Mouse (Mus musculus): ENCODE results near the gene Cd2.

Gene Cd2

DNA sequence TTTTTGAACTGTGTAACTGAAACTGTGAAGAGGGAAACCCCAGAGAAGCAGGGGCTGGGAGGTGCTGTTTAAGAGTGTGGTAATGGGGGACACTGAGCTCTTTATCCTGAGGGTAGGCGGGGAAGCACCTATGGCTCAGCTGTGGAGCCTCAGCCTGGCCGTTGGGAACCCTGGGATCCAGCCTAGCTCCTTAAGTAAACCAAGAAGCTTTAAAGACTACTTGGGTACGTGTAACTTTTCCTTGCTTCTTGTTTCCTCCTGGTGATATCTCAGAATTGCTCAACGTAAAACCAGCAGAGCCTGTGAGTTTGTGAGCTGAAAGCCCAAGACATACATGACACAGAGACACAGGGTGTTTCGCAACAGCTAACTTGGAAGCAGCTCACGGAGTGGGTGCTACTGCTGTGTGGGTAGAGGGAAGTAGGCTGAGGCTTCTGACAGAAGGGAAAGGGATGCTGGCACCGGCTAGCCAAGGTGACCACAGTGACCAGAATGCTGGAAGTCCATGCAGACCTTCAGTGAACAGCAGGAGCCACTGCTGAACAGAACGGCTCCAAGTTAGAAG lies 5.9 kb upstream of the Cd2 start:
- no peak for DNase-seq (ENCODE audit: low spot score)

DNA sequence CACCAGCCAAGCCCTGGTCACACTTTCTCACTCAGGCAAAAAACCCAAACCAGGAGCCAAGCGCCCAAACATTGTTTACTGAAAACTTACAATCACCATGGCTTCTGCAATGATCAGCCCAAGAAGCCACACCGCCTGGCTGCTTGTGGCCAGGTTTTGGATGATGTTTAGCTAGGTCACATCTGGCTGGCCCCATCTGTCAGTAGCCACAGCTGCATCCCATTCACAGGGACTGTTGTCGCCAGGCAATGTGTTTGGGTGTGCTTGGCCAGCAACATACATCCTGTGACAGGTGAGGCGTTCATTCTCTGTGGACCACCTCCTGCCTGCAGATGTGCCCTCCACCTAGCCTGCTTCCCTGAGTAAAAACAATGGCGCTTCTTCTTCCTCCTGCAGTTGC lies 4.9 kb upstream of the Cd2 start:
- no peak for DNase-seq (ENCODE audit: low spot score)

DNA sequence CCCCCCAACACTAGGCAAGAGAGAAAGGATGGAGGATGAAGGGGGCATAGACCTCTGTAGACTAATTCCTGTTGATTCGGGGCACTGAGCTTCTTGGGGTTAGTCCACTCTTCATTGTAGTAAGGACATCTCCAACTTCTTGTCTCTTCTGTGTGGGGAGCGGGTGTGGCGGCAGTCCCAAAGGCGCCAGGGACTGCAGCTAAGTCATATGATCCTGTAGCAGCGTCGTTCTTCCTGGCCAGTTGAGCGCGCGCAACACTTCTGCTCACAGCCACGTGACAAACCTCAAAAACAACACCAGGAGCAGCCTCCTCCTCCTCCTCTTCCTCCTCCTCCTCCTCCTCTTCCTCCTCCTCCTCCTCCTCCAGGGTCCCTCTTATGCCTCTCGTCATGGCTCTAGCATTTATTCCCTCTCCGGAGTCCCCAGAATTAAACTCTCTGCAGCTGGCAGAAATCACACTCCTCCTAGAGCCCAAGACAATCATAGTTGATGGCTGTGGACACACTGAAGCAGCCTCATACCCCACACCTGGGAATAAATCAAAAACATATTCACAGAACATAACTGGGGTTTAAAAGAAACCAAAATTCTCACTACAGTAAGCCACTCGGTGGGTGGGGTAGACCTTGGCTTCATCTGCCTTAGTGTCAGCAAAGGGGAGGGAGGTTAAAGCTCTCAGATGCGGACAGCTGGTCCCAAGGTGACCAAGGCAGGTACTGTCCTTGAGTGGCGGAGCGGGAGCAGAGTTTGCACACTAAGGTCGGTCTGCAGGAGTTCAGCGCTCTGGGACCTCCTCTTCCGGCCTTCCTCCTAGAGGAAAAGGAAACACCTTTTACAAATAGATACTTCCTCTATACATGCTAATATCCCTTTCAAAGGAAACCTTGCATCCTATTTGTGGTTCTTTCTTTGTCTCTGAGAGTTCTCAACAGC lies 3.1 kb upstream of the Cd2 start:
- DNase-seq (ENCODE audit: low spot score): no peak

DNA sequence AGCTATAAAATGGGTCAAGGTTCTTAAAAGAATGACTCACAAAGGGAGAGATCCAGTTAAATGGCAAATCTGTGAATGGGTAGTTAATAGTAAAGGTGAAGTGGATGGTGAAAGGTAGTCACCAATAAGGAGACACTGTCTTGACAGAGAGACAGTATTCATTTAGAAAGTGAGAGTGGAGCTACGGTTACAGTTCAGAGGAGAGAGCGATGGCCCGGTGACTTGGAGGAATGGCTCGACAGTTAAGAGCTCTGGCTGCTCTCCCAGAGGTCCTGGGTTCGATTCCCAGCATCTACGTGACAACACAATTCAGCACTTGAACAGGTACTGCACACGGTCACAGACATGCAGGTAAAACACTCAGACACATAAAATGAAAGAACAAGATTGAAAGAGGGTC lies 2.3 kb upstream of the Cd2 start:
- DNase-seq (ENCODE audit: low spot score): no peak

DNA sequence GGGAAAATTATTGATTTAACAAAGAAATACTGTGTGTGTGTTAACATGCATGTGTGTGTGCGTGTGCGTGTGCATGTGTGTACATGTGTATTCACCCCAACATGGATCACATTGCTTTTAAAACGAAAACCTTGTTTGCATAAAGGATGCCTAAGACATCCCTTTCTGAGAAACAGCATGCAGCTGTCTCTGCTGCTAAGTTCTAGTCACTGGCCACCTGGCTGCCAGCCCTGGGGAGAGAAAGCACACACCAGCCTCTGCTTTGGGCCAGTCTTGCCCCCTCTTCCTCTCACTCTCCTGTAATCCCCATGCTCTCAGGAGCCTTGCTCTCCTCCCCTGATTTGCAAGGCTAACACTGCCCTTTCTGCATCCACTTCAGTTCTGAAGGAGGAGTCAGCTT lies 1.7 kb upstream of the Cd2 start:
- no peak for DNase-seq (ENCODE audit: low spot score)

DNA sequence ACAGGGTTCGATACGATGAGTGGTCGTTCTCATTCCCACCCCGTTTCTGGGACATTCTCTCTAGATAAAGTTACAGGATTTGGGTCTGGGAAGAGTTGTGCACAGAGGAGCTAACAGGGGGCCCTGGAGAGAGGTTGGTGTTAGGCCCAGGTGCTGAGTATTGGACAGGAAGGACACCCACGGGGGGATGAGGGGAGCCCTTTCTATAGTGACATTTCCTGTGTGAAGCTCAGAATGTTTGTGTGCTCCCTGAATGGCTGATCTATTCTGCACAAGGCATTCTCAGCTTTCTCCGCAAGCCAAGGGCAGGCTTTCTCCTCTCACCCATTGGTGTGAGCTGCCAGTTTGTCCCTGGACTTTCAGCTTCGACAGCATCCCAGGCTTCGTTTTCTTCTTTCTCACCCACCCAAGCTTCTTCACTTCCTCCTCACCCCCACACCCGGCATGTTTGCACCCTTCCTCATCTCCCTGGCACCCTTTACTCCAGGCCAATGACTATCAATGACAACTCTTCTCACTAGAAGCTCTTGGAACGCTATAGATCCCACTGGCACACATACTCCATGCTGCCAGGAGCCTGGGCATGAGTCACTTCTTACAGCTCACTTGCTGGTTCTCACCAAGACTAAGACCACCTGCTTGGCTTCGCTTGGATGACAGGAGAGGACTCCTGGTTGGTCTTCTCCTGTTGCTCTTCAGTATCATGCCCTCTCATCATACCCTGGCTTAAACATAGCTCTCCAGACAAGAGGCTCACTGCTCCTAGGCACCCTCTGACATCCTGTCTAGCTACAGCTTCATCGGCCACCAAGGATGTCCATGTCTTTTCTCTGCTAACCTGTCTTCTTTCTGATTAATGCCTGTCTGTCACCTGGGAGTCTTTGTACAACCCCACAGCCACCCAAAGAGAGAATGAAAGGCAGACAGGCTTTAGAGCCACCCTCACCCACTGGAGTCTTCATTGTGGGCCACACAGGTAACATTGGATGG lies 1.1 kb downstream of the Cd2 start:
- DNase-seq (ENCODE audit: low spot score): no peak

DNA sequence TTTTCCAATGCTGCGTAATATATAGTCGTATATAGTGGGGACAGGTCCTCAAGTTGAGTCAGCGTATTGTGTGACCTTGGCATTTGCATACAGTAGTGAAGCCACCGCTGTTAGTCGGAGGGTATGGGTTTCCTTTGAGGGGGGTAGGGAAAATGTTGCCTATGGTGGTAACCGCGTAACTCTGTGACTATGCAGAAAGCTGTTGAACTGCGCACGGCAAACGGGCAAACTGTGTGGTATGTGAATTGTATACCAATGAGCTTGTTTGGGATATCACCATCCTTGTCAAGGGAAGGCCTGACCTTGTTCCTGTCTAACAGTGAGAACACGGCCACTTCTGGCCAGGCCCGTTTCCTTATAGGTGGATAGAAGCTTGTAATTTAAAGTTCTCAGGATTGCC lies 1.9 kb downstream of the Cd2 start:
- DNase-seq (ENCODE audit: low spot score): no peak

DNA sequence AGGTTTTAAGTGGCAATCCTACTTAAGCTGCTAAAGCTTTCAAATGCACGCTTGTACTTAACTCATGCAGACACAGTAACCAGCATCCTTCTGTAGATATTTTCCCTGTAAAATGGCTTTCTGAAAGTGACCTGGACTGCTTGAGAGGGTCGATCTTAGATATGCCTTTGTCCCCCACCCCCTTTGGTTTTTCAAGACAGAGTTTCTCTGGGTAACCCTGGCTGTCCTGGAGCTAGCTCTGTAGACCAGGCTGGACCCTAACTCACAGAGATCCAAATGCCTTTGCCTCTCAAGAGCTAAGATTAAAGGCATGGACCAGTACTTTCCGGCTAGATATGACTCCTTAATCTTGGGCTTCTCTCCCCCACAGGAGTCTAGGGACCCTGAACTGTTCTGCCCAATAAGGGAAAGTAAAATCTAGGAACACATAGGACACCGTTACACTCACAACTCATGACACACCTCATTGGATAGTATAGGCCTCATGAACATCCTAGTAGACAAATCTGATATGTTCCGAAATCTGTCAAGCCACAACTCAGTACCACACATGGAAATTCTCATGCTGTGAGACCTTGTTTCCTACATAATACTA lies 2.6 kb downstream of the Cd2 start:
- DNase-seq (ENCODE audit: low spot score): no peak

DNA sequence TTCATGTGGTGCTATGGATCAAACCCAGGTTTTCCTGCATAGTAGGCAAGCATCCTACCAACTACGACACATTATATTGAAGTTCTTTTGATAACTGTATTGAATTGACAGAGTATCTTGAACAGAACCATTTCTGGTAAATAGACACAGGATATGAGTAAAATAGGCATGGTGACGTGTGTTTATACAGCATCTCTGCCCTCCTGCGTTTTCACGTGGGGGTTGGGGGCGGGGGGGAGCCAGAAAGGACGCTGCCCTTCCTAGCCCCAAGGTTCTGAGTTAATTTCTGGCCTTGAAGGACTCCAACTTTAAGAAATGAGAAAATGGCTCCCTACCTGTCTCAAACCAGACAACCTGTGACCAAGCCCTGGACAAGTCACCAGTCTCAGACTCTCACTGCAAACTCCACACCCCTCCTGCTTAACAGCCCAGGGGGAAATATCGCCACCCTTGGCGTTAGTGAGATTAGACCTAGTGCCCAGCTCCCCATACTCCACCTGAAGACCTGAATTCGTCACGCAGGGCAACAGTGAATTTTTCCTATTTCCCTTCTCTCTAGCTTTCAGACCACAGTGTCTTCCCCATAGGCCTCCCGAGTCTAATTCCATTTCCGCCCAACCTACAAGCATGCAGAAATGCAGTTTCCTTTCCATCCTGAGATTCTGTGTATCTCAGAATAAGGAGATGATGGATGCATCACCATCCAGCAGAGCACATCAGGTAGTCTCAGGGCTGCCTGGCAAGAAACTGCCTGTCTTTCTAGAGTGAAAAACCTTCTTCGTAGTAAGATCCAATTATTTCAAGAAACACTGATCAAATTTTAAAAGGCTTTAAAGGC lies 3.7 kb downstream of the Cd2 start:
- no peak for DNase-seq (ENCODE audit: low spot score)

DNA sequence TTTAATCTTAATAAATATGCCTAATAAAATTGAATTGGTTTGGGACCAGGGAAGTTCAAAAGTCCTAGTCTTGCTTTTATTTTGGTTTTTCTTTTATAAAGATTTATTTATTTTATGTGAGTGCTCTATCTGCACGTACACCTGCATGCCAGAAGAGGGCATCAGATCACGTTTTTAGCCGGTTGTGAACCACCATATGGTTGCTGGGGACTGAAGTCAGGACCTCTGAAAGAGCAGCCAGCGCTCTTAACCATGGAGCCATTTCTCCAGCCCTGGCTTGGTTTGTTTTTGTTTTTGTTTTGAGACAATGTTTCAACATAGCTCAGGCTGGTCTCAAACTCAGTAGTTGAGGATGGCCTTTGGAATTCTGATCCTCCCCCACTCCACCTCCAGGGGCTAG lies 4.3 kb downstream of the Cd2 start:
- no peak for DNase-seq (ENCODE audit: low spot score)

DNA sequence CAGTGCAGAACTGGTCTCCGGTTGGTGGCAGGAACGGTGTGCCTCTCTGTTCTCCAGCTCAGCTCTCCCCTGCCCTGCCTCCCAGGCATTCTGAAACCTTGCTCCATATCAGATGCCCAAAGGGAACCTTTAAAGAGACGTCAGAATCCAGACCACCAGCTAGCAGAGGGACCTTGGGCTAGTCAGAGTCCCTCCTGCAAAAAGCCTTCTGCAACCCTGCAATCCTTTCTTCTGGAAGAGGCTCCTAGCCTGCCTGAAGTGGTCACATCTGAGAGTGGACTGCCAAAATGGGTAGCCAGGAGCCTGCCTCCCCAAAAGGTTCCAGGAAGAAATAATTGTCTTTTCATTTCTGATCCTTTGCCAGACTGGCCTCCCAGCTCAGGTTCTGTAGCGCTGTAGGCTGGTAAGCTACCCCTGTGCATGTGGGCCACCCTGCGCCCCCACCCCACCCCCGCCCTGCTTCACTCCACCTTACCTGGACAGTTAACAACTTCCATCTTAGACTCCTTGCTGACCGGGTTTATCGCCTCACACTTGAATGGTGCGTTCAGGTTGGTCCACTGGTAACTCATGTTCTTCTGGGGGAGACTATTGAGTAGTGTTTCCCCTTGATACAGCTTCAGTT lies 5.1 kb downstream of the Cd2 start:
- DNase-seq (ENCODE audit: low spot score): no peak

DNA sequence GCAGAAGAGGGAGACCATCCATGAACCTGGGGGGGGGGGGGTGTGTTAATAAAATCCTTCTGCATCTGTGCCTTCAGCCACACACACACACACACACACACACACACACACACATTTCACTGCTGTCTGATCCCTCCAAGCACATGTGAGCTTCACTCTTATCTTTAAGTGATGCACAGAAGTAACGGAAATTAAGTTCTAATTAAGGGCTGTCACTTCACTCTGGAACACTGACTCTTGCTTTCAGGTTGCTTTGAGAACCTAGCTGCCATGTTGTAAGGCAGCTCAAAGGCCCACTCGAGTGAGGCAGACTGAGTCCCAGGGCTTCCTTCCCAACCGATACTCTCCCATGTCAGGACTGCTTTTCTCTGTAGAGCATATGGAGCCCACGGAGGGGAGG lies 5.9 kb downstream of the Cd2 start:
- no peak for DNase-seq (ENCODE audit: low spot score)

DNA sequence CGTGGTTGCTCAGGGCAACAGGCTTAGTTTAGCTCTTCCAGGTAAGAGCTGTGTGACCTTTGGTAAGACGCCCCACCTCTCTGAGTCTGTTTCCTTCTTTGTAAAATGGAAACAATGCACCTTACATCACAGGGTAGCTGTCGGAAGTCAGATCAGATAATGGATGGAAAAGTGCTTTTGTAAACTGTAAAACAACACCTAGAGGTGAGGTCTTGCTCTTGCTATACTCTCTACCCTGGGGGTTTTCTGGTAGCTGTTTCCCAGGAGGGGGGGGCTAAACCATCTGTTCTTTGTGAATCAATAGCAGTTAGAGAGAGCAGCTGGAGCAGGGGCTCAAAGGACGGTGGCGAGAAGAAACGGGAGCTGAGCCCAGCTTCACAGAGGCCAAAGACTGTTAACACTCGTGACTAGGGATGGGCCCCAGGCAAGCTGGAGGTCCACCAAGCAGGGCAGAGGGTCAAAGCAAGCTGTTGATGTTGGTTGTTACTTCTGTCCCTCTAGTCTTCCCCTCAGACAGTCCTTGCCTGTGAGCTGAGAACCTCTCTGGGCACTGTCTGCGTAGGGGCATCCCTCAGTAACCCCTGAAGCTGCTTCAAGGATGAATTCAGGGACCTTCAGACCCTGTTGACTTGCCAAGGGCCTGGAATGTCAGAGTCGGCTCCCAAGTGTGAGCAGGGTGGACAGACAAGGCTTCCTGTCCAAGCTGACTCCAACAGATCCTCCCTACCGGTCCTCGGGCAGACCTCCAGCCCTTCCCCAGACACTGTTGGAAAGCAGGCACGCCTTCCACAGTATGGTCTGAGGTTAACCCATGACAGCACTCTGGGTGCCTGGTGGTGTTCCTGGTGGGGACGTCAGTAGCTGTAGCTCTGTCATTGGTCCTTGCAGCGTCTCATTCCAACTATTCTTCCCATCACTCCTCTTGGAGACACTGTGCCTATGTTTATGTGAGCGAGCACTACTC lies 7.1 kb downstream of the Cd2 start:
- peak; percentile 40 for DNase-seq (ENCODE audit: low spot score)

DNA sequence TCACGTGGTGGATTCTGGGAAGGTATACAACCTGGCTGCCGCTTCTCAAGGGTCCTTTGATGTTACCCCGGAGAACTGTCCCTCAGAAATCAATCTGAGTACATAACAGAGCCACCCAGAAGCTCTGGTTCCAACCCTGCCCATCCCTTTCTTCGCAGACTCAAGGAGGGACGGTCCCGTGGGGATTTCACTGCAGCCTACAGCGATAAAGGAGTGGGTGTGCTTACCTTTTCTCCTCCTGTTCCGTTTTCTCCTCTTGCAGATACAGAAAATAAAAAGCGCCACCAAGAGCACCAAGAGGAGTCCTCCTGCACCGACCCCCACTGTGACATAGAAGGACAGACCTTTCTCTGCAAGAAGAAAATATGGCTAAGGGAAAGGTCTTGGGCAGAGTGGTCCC lies 8.2 kb downstream of the Cd2 start:
- DNase-seq (ENCODE audit: low spot score): no peak

DNA sequence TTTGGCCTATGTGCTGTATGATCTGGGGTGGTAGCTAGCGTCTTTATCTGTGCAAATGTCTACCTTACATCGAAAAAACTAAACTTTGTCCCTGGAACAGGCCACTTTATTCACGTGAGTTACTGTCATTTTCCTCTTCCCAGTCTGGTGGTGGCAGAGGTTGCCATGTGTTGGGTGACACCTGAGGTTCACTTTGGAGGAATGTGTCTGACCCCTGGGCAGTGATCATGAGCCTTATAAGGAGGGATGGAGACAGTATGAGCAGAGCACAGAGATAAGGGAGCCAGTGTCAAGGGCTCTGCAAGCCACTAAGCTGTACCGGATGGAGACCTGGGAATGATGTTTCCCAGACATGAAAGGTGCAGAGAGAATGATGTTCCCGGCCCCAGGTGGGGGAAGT lies 9.3 kb downstream of the Cd2 start:
- DNase-seq (ENCODE audit: low spot score): no peak

DNA sequence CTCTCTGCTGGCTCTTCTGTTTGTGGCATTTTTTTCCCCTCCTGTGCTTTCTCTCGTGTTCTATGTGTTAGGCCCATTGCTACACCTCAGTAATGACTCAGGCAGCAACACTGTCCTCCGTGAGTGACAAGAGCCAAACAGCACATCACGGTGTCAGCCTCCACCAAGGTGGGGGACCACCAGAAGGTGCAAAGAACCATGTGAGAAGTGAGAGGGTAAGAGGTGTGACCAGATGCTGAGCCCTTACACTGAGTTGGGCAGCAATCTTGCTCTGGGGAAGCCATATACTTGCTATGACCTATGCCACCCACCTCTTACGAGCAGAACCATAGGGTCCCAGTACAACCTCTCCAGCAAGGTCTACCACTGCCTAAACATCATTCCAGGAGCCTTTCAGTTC lies 9.9 kb downstream of the Cd2 start:
- DNase-seq (ENCODE audit: low spot score): no peak

DNA sequence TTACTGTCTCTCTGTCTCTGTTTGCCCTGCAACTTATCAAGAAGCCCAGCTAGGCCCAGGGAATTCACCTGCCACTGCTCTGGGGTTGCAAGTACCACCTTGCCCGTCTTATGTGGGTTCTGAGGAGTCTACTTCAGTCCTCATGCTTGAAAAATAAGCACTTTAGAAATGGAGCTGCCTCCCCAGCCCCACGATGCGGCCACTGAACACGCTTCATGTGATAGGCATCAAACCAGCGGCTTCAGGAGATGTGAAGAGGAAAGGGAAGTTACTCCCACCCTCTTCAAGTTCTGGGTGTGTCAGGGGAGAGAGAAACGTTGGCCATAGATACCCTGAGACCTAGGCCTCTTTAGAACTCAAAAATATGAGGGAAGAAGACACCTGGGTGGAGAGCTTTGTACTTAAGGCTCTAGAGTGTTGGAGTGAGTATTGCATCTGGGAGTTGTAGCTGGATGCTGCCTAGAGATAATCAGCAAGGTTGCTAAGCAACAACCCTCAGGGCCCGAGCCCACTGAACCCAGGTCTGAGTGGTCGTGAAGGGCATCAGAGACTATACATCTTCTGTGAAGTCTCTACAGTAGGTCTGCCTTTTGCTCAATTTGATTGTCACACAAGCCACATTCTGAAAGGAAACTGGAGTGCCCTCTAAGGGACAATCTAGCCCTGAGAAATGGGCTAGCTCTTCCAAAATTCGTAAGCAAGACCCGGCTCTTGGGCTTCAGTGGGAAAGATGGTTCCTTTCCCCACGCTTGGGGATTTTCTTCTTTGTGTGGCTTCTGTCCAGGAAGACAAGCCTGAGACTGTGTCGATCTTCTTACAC lies 11.0 kb downstream of the Cd2 start:
- DNase-seq (ENCODE audit: low spot score): no peak

DNA sequence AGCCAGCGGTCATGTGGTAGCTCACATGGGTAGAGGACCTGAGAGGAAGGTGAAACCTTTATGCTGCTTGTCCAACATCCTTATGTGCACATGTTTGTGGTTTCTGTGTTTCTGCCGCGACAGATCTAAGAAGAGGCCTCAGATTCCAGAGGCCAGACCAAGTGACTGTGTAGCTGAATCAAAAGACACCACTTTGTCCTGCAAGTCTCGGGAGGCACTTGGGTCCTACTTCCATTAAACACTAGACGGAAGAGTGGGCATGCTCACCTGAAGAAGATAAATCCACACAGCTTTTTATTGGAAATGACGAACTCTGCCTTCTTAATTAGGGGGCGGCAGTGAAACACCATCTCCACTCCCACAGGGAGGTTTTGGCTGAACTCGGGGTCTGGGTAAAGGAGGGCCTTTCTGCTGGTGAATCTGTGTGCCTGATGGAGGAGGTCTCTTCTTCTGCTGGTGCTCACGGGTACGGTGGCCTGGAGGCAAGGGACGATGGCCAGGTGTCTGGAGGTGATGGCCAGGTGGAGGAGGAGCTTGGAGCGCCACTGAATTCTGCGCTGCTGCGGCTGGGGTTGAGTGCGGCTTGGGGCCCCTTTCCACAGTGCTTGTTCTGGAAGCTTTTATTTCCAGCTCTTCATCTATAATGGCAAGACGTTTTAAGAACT lies 12.0 kb downstream of the Cd2 start:
- no peak for DNase-seq (ENCODE audit: low spot score)

All from ovary, postnatal 10 days (tissue).